Mouse (Mus musculus) MEL (cell line): ENCODE results near the gene Enho. TPM values are rescaled to one million over a fixed set of nuclear protein-coding genes. Genes with fewer than 3 reads are reported as not detected.

Experiments used
- DNase-seq: peaks from one replicate; pipeline ENCODE4 v3.0.0; 2011; ENCODE audit warnings: low read depth, low spot score
- H3K27ac ChIP-seq: 2 replicates; pipeline ENCODE4 v1.5.1; 2012; ENCODE audit warnings: low read depth, mild to moderate bottlenecking, control low read depth, low read length, moderate library complexity; ENCODE audit not compliant: control insufficient read depth
- H3K27me3 ChIP-seq, 2 experiments: fragments of 150-350 bp in 1 of 2; sonication (generic) in 1 of 2; 2 replicates each; pipeline ENCODE4 v1.6.1; 2012; ENCODE audit warnings: low read length in 2 of 2, mild to moderate bottlenecking in 2 of 2, improper control_type of control experiment in 1 of 2, moderate library complexity in 1 of 2; ENCODE audit not compliant: insufficient read depth in 2 of 2, control insufficient read depth in 1 of 2
- H3K36me3 ChIP-seq, 2 experiments: 2 replicates each; pipeline ENCODE4 v1.6.1; 2012 to 2014; ENCODE audit warnings: low read length in 2 of 2, improper control_type of control experiment in 1 of 2, inconsistent platforms in 1 of 2, mild to moderate bottlenecking in 1 of 2; ENCODE audit not compliant: insufficient read depth in 2 of 2, control insufficient read depth in 1 of 2
- H3K4me1 ChIP-seq, 2 experiments: fragments of 150-350 bp in 1 of 2; sonication (generic) in 1 of 2; 2 replicates each; pipeline ENCODE4 v1.6.1; 2012; ENCODE audit warnings: low read length in 2 of 2, improper control_type of control experiment in 1 of 2, mild to moderate bottlenecking in 1 of 2; ENCODE audit not compliant: insufficient read depth in 2 of 2, control insufficient read depth in 1 of 2
- H3K4me3 ChIP-seq, 2 experiments: fragments of 150-350 bp in 1 of 2; sonication (generic) in 1 of 2; 2 replicates each; pipeline ENCODE4 v1.5.1; 2012; ENCODE audit warnings: low read depth in 2 of 2, low read length in 2 of 2, mild to moderate bottlenecking in 2 of 2, moderate library complexity in 2 of 2, control low read depth in 1 of 2, improper control_type of control experiment in 1 of 2; ENCODE audit not compliant: control insufficient read depth in 1 of 2, insufficient read depth in 1 of 2
- H3K79me2 ChIP-seq: 2 replicates; pipeline ENCODE4 v1.6.1; 2012; ENCODE audit warnings: mild to moderate bottlenecking, low read length, moderate library complexity; ENCODE audit not compliant: control insufficient read depth, poor library complexity, insufficient read depth
- H3K9ac ChIP-seq: 2 replicates; pipeline ENCODE4 v1.6.1; 2012; ENCODE audit warnings: low read depth, mild to moderate bottlenecking, control low read depth, low read length, moderate library complexity; ENCODE audit not compliant: control insufficient read depth, poor library complexity, severe bottlenecking
- H3K9me3 ChIP-seq: fragments of 150-350 bp; sonication (generic); replicated peaks from 2 replicates; pipeline ENCODE4 v1.6.1; 2012; ENCODE audit warnings: mild to moderate bottlenecking, low read length, improper control_type of control experiment, moderate library complexity; ENCODE audit not compliant: insufficient read depth
- CHD1 ChIP-seq: IDR thresholded peaks from 2 replicates; pipeline ENCODE4 v1.6.1; 2012; ENCODE audit warnings: low read depth, mild to moderate bottlenecking, inconsistent platforms, low read length, improper control_type of control experiment
- E2F4 ChIP-seq: IDR thresholded peaks from 2 replicates; pipeline ENCODE4 v1.6.1; 2011; ENCODE audit warnings: low read depth, low read length, improper control_type of control experiment, borderline replicate concordance
- ELF1 ChIP-seq: IDR thresholded peaks from 2 replicates; pipeline ENCODE4 v1.6.1; 2014; ENCODE audit warnings: low read depth, mild to moderate bottlenecking, inconsistent platforms, low read length, improper control_type of control experiment, moderate library complexity
- ETS1 ChIP-seq: IDR thresholded peaks from 2 replicates; pipeline ENCODE4 v1.6.1; 2012; ENCODE audit warnings: low read depth, mild to moderate bottlenecking, inconsistent platforms, low read length, improper control_type of control experiment, moderate library complexity
- GATA1 ChIP-seq: IDR thresholded peaks from 2 replicates; pipeline ENCODE4 v1.6.1; 2011; ENCODE audit warnings: low read depth, low read length, improper control_type of control experiment
- HCFC1 ChIP-seq: IDR thresholded peaks from 2 replicates; pipeline ENCODE4 v1.6.1; 2012; ENCODE audit warnings: low read depth, mild to moderate bottlenecking, inconsistent platforms, low read length, improper control_type of control experiment, moderate library complexity
- JUND ChIP-seq: IDR thresholded peaks from 2 replicates; pipeline ENCODE4 v1.6.1; 2011; ENCODE audit warnings: low read depth, mild to moderate bottlenecking, improper control_type of control experiment, low read length
- MAFK ChIP-seq: IDR thresholded peaks from 2 replicates; pipeline ENCODE4 v1.6.1; 2011; ENCODE audit warnings: low read depth, mild to moderate bottlenecking, low read length, improper control_type of control experiment, borderline replicate concordance
- MAX ChIP-seq: IDR thresholded peaks from 2 replicates; pipeline ENCODE4 v1.6.1; 2011; ENCODE audit warnings: low read length, improper control_type of control experiment
- MAZ ChIP-seq: IDR thresholded peaks from 2 replicates; pipeline ENCODE4 v1.6.1; 2012; ENCODE audit warnings: low read depth, mild to moderate bottlenecking, inconsistent platforms, low read length, improper control_type of control experiment
- MXI1 ChIP-seq: IDR thresholded peaks from 2 replicates; pipeline ENCODE4 v1.6.1; 2011; ENCODE audit warnings: mild to moderate bottlenecking, low read depth, low read length, improper control_type of control experiment
- MYB ChIP-seq: IDR thresholded peaks from 2 replicates; pipeline ENCODE4 v1.6.1; 2011; ENCODE audit warnings: mild to moderate bottlenecking, low read depth, low read length, improper control_type of control experiment
- NELFE ChIP-seq: IDR thresholded peaks from 2 replicates; pipeline ENCODE4 v1.6.1; 2011; ENCODE audit warnings: low read depth, low read length, improper control_type of control experiment
- POLR2A ChIP-seq, 2 experiments: IDR thresholded peaks; 2 replicates each; pipeline ENCODE4 v1.6.1; 2011 to 2012; ENCODE audit warnings: low read length in 2 of 2, mild to moderate bottlenecking in 2 of 2, control low read depth in 1 of 2, improper control_type of control experiment in 1 of 2, low read depth in 1 of 2, moderate library complexity in 1 of 2; ENCODE audit not compliant: control insufficient read depth in 1 of 2, insufficient read depth in 1 of 2, poor library complexity in 1 of 2
- POLR2AphosphoS5 ChIP-seq: IDR thresholded peaks from 2 replicates; pipeline ENCODE4 v1.6.1; 2012; ENCODE audit warnings: low read depth, borderline replicate concordance, mild to moderate bottlenecking, inconsistent platforms, low read length, moderate library complexity, mixed read lengths
- RAD21 ChIP-seq: IDR thresholded peaks from 2 replicates; pipeline ENCODE4 v1.6.1; 2011; ENCODE audit warnings: mild to moderate bottlenecking, low read depth, low read length, improper control_type of control experiment
- RCOR1 ChIP-seq: IDR thresholded peaks from 2 replicates; pipeline ENCODE4 v1.6.1; 2012; ENCODE audit warnings: low read depth, mild to moderate bottlenecking, inconsistent platforms, low read length, improper control_type of control experiment
- SMC3 ChIP-seq: IDR thresholded peaks from 2 replicates; pipeline ENCODE4 v1.6.1; 2011; ENCODE audit warnings: low read depth, low read length, improper control_type of control experiment
- TAL1 ChIP-seq: IDR thresholded peaks from 2 replicates; pipeline ENCODE4 v1.6.1; 2012; ENCODE audit warnings: mild to moderate bottlenecking, inconsistent platforms, low read length, moderate library complexity, mixed read lengths
- TBP ChIP-seq: IDR thresholded peaks from 2 replicates; pipeline ENCODE4 v1.8.0; 2011; ENCODE audit warnings: low read depth, low read length, improper control_type of control experiment
- TCF12 ChIP-seq: IDR thresholded peaks from 2 replicates; pipeline ENCODE4 v1.6.1; 2014; ENCODE audit warnings: low read depth, mild to moderate bottlenecking, inconsistent platforms, low read length, improper control_type of control experiment, moderate library complexity
- UBTF ChIP-seq: IDR thresholded peaks from 2 replicates; pipeline ENCODE4 v1.6.1; 2012; ENCODE audit warnings: low read depth, mild to moderate bottlenecking, inconsistent platforms, low read length, improper control_type of control experiment, moderate library complexity, borderline replicate concordance; ENCODE audit not compliant: insufficient read depth
- USF1 ChIP-seq: IDR thresholded peaks from 2 replicates; pipeline ENCODE4 v1.6.1; 2014; ENCODE audit warnings: low read depth, mild to moderate bottlenecking, inconsistent platforms, low read length, improper control_type of control experiment, moderate library complexity
- USF2 ChIP-seq, 2 experiments: IDR thresholded peaks; 2 replicates each; pipeline ENCODE4 v1.6.1; 2011 to 2012; ENCODE audit warnings: improper control_type of control experiment in 2 of 2, low read length in 2 of 2, borderline replicate concordance in 1 of 2, inconsistent platforms in 1 of 2, low read depth in 1 of 2, mild to moderate bottlenecking in 1 of 2; ENCODE audit not compliant: insufficient read depth in 1 of 2
- ZKSCAN1 ChIP-seq: IDR thresholded peaks from 2 replicates; pipeline ENCODE4 v1.6.1; 2012; ENCODE audit warnings: low read depth, mild to moderate bottlenecking, inconsistent platforms, low read length, improper control_type of control experiment, moderate library complexity
- ZMIZ1 ChIP-seq: IDR thresholded peaks from 2 replicates; pipeline ENCODE4 v1.6.1; 2012; ENCODE audit warnings: low read depth, mild to moderate bottlenecking, inconsistent platforms, low read length, improper control_type of control experiment, moderate library complexity
- ZNF384 ChIP-seq: IDR thresholded peaks from 2 replicates; pipeline ENCODE4 v1.6.1; 2012; ENCODE audit warnings: low read depth, mild to moderate bottlenecking, inconsistent platforms, low read length, improper control_type of control experiment
- polyA plus RNA-seq, 2 experiments: library from polyadenylated mRNA; stranded (reverse) in 1 of 2; unstranded in 1 of 2; fragments of >175 nt in 1 of 2; fragments of >200 nt in 1 of 2; gene quantifications; 2 replicates each; pipeline versions ENCODE4 v1.2.1 to v1.2.4; 2012; ENCODE audit warnings: low replicate concordance in 2 of 2, low read depth in 1 of 2; ENCODE audit not compliant: insufficient read length in 2 of 2, insufficient read depth in 1 of 2, missing spikeins in 1 of 2
- total RNA-seq: library from RNA; depleted of rRNA; stranded (reverse); fragments of 300-350 nt; gene quantifications from 2 replicates; pipeline ENCODE4 v1.2.3, GENCODE M21; 2012

The Enho gene
- total and polyA plus RNA-seq, 3 experiments, result 0.19 to 0.40 TPM; not detected in 1

- Histone ChIP-seq H3K36me3 (no peaks in the 10 kb centered on the region), H3K9ac (no peak overlapping the region), H3K79me2 (no peaks in the 10 kb centered on the region), H3K9me3 (no peaks in the 10 kb centered on the region), H3K4me1 (no peaks in the 10 kb centered on the region), H3K4me3 (no peak overlapping the region), H3K27me3 (peaks cover 14 to 28% of the 10 kb centered on the region in 2 experiments), H3K27ac (no peak overlapping the region)
- TF ChIP-seq NELFE (no peak), GATA1 (no peak), MXI1 (no peak), POLR2AphosphoS5 (no peak), CHD1 (no peak), RCOR1 (no peak), POLR2A (IDR thresholded peaks at IDR 0.05; ENCODE audit: control insufficient read depth in 1 of 2, insufficient read depth in 1 of 2, low read depth in 1 of 2, low read length in 2 of 2, poor library complexity in 1 of 2) (no peak), MYB (no peak), USF2 (IDR thresholded peaks at IDR 0.05; ENCODE audit: borderline replicate concordance in 1 of 2, insufficient read depth in 1 of 2, low read depth in 1 of 2, low read length in 2 of 2) (no peak), TCF12 (no peak), JUND (no peak), ZNF384 (no peak), ZMIZ1 (no peak), HCFC1 (no peak), ELF1 (no peak), MAFK (no peak)
- DNase-seq, result no peak
Measured at GRCm38 (mm10) chr4:41633001-41633400, 7.1 kb downstream of the Enho start.

- Histone ChIP-seq H3K27ac (no peak overlapping the region), H3K27me3 (peaks cover 14 to 27% of the 10 kb centered on the region in 2 experiments), H3K9me3 (no peaks in the 10 kb centered on the region)
Measured at GRCm38 (mm10) chr4:41631390-41631789, 8.7 kb downstream of the Enho start.

More at GRCm38 (mm10) chr4:41631390-41631789, 8.7 kb downstream of the Enho start:
- no peaks in the 10 kb centered on the region for H3K79me2 ChIP-seq
- H3K4me3 ChIP-seq, result no peak overlapping the region
- H3K36me3 ChIP-seq, result no peaks in the 10 kb centered on the region
- no peak overlapping the region for H3K9ac ChIP-seq
- no peak for TF ChIP-seq USF1
- TF ChIP-seq UBTF, result no peak
- no peak for TF ChIP-seq RAD21
- TF ChIP-seq TAL1, result no peak
- TF ChIP-seq ZNF384, result no peak
- TF ChIP-seq MAZ, result no peak
- TF ChIP-seq E2F4, result no peak
- TF ChIP-seq MAX, result no peak
- no peak for TF ChIP-seq RCOR1
- TF ChIP-seq MYB, result no peak
- no peak for TF ChIP-seq TBP
- TF ChIP-seq USF2 (IDR thresholded peaks at IDR 0.05; ENCODE audit: borderline replicate concordance in 1 of 2, insufficient read depth in 1 of 2, low read depth in 1 of 2, low read length in 2 of 2), result no peak
- no peak for TF ChIP-seq ETS1
- TF ChIP-seq SMC3, result no peak
- no peak for TF ChIP-seq ELF1
- no peak for TF ChIP-seq ZKSCAN1
- DNase-seq, result no peak
- H3K4me1 ChIP-seq, result no peaks in the 10 kb centered on the region
